Mouse (Mus musculus): Measurements from ENCODE around the gene Slc7a15. TPM values are rescaled to one million over a fixed set of nuclear protein-coding genes. Genes with fewer than 3 reads are reported as not detected.

Slc7a15 gene
- polyA plus RNA-seq, 1 experiment = not detected

DNA sequence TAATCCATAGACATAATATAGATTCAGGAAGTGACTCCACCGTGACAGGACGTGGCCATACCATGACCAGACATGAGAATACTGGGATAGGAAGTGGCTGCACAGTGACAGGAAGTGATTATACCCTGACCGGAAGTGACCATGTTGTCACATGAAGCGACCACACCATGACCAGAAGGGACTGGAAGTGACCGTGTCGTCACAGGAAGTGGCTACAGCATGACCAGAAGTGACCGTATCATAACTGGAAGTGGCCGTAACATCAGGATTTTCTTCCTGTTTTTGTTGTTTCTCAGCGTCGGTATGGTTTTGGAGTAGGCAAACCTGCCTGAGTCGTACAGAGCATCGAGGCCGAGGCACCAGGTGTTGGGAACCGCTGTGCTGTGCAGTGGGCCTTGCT, 38.1 kb upstream of the Slc7a15 start:
- Histone ChIP-seq H3K27me3 (ENCODE audit: control insufficient read depth, insufficient read depth, low read length, poor library complexity, severe bottlenecking) (no peaks in the 10 kb centered on the region), H3K9me3 (replicated peaks; ENCODE audit: control insufficient read depth, insufficient read depth, low read length, poor library complexity, severe bottlenecking) (no peaks in the 10 kb centered on the region), H3K9ac (ENCODE audit: low read depth, poor library complexity, severe bottlenecking) (no peak overlapping the region), H3K27ac (ENCODE audit: insufficient read depth, low read length) (no peak overlapping the region), H3K4me1 (ENCODE audit: control insufficient read depth, insufficient read depth, low read length) (no peaks in the 10 kb centered on the region), H3K4me3 (ENCODE audit: low read depth, low read length) (no peak overlapping the region), H3K36me3 (ENCODE audit: control insufficient read depth, insufficient read depth, low read length, poor library complexity, severe bottlenecking) (no peaks in the 10 kb centered on the region)
- TF ChIP-seq POLR2A (IDR thresholded peaks at IDR 0.05; ENCODE audit: insufficient read depth, low read length) (no peak), EP300 (IDR thresholded peaks at IDR 0.05; ENCODE audit: insufficient read depth, low read depth, low read length) (no peak)

DNA sequence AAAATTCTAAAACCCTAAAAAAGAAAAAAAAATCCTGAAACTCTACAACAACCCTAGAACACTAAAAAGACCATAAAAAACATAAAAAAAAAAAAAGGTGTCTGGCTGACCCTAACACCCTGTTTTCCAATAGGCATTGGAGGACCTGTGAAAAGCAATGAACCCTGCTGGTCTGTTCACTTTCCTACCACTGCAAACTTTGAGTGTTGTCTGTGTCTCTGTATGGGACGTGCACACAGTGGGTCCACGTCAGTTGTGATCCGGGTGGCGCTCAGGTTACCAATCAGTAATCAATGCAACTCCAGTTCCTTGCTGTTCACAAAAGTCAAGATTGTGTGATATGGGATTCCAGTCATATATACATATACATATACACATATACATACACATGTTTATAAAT, 36.7 kb upstream of the Slc7a15 start:
- TF ChIP-seq POLR2A (IDR thresholded peaks at IDR 0.05; ENCODE audit: insufficient read depth, low read length) (no peak), CTCF (IDR thresholded peaks at IDR 0.05; ENCODE audit: low read depth, low read length) (no peak), EP300 (IDR thresholded peaks at IDR 0.05; ENCODE audit: insufficient read depth, low read depth, low read length) (no peak)
- Histone ChIP-seq H3K9ac (ENCODE audit: low read depth, poor library complexity, severe bottlenecking) (no peak overlapping the region), H3K27ac (ENCODE audit: insufficient read depth, low read length) (no peak overlapping the region), H3K4me3 (ENCODE audit: low read depth, low read length) (no peak overlapping the region), H3K4me1 (ENCODE audit: control insufficient read depth, insufficient read depth, low read length) (no peaks in the 10 kb centered on the region), H3K36me3 (ENCODE audit: control insufficient read depth, insufficient read depth, low read length, poor library complexity, severe bottlenecking) (no peaks in the 10 kb centered on the region), H3K27me3 (ENCODE audit: control insufficient read depth, insufficient read depth, low read length, poor library complexity, severe bottlenecking) (no peaks in the 10 kb centered on the region), H3K9me3 (replicated peaks; ENCODE audit: control insufficient read depth, insufficient read depth, low read length, poor library complexity, severe bottlenecking) (no peaks in the 10 kb centered on the region)

DNA sequence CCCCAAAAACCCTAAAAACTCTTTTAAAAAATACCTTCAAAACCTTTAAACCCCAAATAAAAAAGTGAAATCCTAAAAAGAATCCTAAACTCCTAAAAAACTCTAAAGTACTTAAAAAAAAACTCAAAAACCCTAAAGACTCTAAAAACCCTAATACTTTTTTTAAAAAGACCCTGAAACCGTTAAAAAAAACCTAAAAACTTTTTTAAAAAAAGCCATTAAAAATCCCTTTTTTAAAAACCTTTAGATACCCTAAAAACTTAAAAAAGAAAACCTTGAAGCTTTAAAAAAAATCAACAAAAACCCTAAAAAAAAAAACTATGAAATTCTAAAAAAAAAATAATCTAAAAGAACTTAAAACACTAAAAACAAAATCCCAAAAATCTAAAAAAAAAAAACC, 35.4 kb upstream of the Slc7a15 start:
- no peaks in the 10 kb centered on the region for H3K36me3 ChIP-seq (ENCODE audit: control insufficient read depth, insufficient read depth, low read length, poor library complexity, severe bottlenecking)
- H3K27me3 ChIP-seq (ENCODE audit: control insufficient read depth, insufficient read depth, low read length, poor library complexity, severe bottlenecking) = no peaks in the 10 kb centered on the region
- no peaks in the 10 kb centered on the region for H3K4me1 ChIP-seq (ENCODE audit: control insufficient read depth, insufficient read depth, low read length)
- no peak overlapping the region for H3K27ac ChIP-seq (ENCODE audit: insufficient read depth, low read length)
- H3K4me3 ChIP-seq (ENCODE audit: low read depth, low read length) = no peak overlapping the region
- TF ChIP-seq CTCF (IDR thresholded peaks at IDR 0.05; ENCODE audit: low read depth, low read length) = no peak
- no peak for TF ChIP-seq POLR2A (IDR thresholded peaks at IDR 0.05; ENCODE audit: insufficient read depth, low read length)
- TF ChIP-seq EP300 (IDR thresholded peaks at IDR 0.05; ENCODE audit: insufficient read depth, low read depth, low read length) = no peak
- no peak overlapping the region for H3K9ac ChIP-seq (ENCODE audit: low read depth, poor library complexity, severe bottlenecking)
- H3K9me3 ChIP-seq (replicated peaks; ENCODE audit: control insufficient read depth, insufficient read depth, low read length, poor library complexity, severe bottlenecking) = no peaks in the 10 kb centered on the region; the same call in 1 of the 2 replicates

DNA sequence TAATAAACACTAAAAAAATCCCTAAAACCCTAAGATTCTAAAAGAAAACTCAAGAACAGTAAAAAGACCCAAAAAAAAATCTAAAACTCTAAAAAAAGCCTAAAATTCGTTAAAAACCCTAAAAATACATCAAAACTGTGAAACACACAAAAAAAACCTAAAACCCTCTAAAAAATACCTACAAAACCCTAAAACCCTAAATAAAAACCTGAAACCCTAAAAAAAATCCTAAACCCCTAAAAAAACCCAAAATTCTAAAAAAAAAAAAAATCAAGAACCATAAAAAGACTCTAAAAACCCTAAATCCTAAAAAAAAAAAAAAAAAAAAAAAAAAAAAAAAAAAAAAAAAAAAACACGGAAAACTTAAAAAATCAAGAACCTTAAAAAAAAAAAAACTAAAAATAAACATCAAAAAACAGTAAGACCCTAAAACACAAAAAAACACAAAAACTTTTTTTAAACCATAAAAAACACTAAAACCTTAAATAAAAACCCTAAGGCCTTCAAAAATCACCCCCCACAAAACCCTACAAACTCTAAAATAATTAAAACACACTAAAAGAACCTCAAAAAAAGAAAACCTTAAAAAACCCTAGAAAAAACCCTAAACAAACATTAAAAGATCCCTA, 34.0 kb upstream of the Slc7a15 start:
- H3K9ac ChIP-seq (ENCODE audit: low read depth, poor library complexity, severe bottlenecking) = no peak overlapping the region
- H3K27me3 ChIP-seq (ENCODE audit: control insufficient read depth, insufficient read depth, low read length, poor library complexity, severe bottlenecking) = no peaks in the 10 kb centered on the region
- TF ChIP-seq POLR2A (IDR thresholded peaks at IDR 0.05; ENCODE audit: insufficient read depth, low read length) = no peak
- TF ChIP-seq EP300 (IDR thresholded peaks at IDR 0.05; ENCODE audit: insufficient read depth, low read depth, low read length) = no peak
- TF ChIP-seq CTCF (IDR thresholded peaks at IDR 0.05; ENCODE audit: low read depth, low read length) = no peak
- no peaks in the 10 kb centered on the region for H3K4me1 ChIP-seq (ENCODE audit: control insufficient read depth, insufficient read depth, low read length)
- no peak overlapping the region for H3K27ac ChIP-seq (ENCODE audit: insufficient read depth, low read length)
- H3K36me3 ChIP-seq (ENCODE audit: control insufficient read depth, insufficient read depth, low read length, poor library complexity, severe bottlenecking) = no peaks in the 10 kb centered on the region
- H3K9me3 ChIP-seq (replicated peaks; ENCODE audit: control insufficient read depth, insufficient read depth, low read length, poor library complexity, severe bottlenecking) = peaks cover 3% of the 10 kb centered on the region; the same call in 1 of the 2 replicates
- no peak overlapping the region for H3K4me3 ChIP-seq (ENCODE audit: low read depth, low read length)

DNA sequence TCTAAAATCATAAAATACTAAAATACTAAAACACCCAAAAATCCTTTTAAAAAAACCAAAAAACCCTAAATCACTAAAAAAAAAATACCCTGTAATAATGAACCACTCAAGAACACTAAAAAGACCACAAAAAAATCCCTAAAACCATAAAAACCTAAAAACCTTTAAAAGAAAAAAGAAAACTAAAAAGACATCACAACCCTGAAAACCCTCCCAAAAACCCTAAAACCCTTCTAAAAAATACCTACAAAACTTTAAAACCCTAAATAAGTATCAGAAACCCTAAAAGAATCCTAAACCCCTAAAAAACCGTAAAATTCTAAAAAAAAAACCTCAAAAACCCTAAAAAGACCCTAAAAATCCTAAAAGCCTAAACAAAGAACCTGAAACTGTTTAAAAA, 32.8 kb upstream of the Slc7a15 start:
- no peaks in the 10 kb centered on the region for H3K27me3 ChIP-seq (ENCODE audit: control insufficient read depth, insufficient read depth, low read length, poor library complexity, severe bottlenecking)
- no peaks in the 10 kb centered on the region for H3K36me3 ChIP-seq (ENCODE audit: control insufficient read depth, insufficient read depth, low read length, poor library complexity, severe bottlenecking)
- H3K4me3 ChIP-seq (ENCODE audit: low read depth, low read length) = no peak overlapping the region
- H3K27ac ChIP-seq (ENCODE audit: insufficient read depth, low read length) = no peak overlapping the region
- no peaks in the 10 kb centered on the region for H3K4me1 ChIP-seq (ENCODE audit: control insufficient read depth, insufficient read depth, low read length)
- peaks cover 3% of the 10 kb centered on the region; the same call in 1 of the 2 replicates for H3K9me3 ChIP-seq (replicated peaks; ENCODE audit: control insufficient read depth, insufficient read depth, low read length, poor library complexity, severe bottlenecking)
- no peak for TF ChIP-seq CTCF (IDR thresholded peaks at IDR 0.05; ENCODE audit: low read depth, low read length)
- TF ChIP-seq EP300 (IDR thresholded peaks at IDR 0.05; ENCODE audit: insufficient read depth, low read depth, low read length) = no peak
- no peak for TF ChIP-seq POLR2A (IDR thresholded peaks at IDR 0.05; ENCODE audit: insufficient read depth, low read length)
- H3K9ac ChIP-seq (ENCODE audit: low read depth, poor library complexity, severe bottlenecking) = no peak overlapping the region

DNA sequence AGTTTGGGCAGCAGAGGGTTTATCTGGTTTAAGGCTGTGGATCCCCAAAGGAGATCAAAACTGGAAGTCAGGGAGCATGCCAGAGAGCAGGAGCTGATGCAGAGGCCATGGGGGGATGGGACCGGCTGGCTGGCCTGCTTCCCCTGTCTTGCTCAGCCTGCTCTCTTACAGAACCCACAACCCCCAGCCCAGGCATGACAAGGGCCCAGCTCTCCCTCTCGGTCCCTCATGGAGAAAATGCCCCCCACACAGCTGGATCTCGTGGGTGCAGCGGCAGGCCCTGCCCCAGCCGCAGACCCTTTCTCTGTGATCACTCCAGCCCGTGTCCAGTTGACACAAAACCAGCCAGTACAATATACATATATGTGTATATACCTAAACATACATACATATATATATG, 30.7 kb upstream of the Slc7a15 start:
- TF ChIP-seq POLR2A (IDR thresholded peaks at IDR 0.05; ENCODE audit: insufficient read depth, low read length) = no peak
- TF ChIP-seq CTCF (IDR thresholded peaks at IDR 0.05; ENCODE audit: low read depth, low read length) = no peak
- no peak for TF ChIP-seq EP300 (IDR thresholded peaks at IDR 0.05; ENCODE audit: insufficient read depth, low read depth, low read length)
- Histone ChIP-seq H3K9ac (ENCODE audit: low read depth, poor library complexity, severe bottlenecking) (no peak overlapping the region), H3K4me3 (ENCODE audit: low read depth, low read length) (no peak overlapping the region), H3K9me3 (replicated peaks; ENCODE audit: control insufficient read depth, insufficient read depth, low read length, poor library complexity, severe bottlenecking) (peaks cover 3% of the 10 kb centered on the region; the same call in 1 of the 2 replicates), H3K27ac (ENCODE audit: insufficient read depth, low read length) (no peak overlapping the region), H3K27me3 (ENCODE audit: control insufficient read depth, insufficient read depth, low read length, poor library complexity, severe bottlenecking) (no peaks in the 10 kb centered on the region), H3K4me1 (ENCODE audit: control insufficient read depth, insufficient read depth, low read length) (no peaks in the 10 kb centered on the region), H3K36me3 (ENCODE audit: control insufficient read depth, insufficient read depth, low read length, poor library complexity, severe bottlenecking) (no peaks in the 10 kb centered on the region)
